Mouse (Mus musculus): ENCODE data around the gene Gm11115.

Gm11115 gene

GRCm38 (mm10) chr5:88153999-88154398 is at the start of gene Gm11115:
Gene Gm11115, minus strand, starts transcription at chr5:88154099.
- DNase-seq (ENCODE audit: low read depth, low spot score) = no peak

- no peak for DNase-seq (ENCODE audit: low read depth, low spot score)
These were observed 42.5 kb downstream of the Gm11115 start, which contains the start of gene Gm11116 for GRCm38 (mm10) chr5:88111430-88111829. Gene Gm11116, minus strand, starts transcription at chr5:88111530.

Data from ES-CJ7 (cell line).